Mouse (Mus musculus) spleen, postnatal 36 days (tissue): ENCODE data around the gene Slc25a21.

ENCODE experiments used
- DNase-seq, 2 experiments: peaks; one replicate each; pipeline ENCODE4 v3.0.0; 2022; ENCODE audit warnings: low spot score in 2 of 2, mixed read lengths in 1 of 2

Gene Slc25a21

DNA sequence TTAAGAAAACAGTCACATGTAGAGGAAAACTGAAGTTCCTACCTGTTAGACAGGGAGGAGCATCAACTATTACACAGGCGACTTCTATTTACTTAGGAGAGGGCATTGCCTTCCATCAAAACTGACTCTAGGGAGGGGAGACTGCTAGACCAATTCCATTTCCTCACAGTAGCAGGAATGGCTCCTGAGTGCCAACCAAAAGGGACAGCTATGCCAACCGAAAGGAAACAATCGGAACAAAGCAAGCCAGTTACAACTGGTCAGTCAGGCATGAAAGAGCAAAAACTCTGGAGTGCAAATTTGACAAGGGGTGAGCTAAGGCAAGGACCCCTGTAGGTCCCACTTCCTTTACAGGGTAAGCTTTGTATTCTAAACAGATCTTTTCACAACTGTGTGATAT, 319.5 kb downstream of the Slc25a21 start:
- DNase-seq = no peak

DNA sequence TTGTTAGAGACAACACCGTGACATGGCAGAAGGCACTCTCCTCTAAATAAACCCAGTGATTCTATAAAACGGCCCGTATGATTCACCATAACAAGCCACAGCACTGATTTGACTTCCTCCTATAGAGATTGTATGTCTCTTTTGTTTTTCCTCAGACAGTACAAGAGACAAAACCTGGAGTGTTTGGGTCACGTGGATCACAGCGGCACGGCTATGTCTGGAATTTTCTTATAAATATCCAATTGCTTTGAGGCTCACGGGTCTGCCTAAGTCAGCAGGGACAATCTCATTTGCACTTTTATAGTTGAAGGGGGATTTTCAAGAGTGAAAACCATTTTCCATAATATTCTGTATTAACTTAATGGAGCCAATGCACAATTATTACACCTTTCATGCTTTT, 320.7 kb downstream of the Slc25a21 start:
- no peak for DNase-seq

DNA sequence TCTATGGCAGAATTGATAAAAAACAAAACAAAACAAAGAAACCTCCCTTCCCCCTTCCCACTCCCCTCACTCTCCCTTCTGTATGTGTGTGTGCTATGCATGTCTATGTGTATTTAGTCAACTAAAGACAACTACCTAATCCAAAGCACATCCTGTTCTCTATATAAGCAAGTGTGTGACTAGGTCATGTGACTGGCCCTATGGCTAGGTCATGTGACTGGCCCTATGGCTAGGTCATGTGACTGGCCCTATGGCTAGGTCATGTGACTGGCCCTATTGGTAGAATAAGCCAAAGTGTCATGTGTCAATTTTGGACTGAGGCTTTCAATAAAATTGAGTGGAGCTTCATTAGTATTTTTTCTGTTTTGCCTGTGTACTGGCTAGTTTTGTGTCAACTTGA, 324.1 kb downstream of the Slc25a21 start:
- no peak for DNase-seq

DNA sequence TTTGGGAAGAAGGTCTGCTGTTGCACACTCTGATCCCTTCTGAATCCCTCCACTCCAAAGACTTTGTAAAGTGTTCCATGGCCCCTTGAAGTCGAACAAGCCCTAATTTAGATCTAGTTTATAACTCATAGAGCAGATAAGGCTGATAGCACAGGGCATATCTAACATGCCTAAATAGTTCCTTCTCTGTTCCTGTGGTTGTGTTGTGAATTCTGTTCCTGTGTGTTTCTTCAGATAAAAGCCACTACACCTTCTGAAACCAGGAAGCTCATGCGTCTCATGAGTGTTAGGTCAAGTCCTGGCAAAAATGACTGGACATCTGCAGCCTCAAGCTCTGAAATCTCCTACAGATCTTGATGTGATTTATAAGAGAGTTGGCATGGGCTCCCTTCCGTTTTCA, 326.7 kb downstream of the Slc25a21 start:
- DNase-seq = no peak

DNA sequence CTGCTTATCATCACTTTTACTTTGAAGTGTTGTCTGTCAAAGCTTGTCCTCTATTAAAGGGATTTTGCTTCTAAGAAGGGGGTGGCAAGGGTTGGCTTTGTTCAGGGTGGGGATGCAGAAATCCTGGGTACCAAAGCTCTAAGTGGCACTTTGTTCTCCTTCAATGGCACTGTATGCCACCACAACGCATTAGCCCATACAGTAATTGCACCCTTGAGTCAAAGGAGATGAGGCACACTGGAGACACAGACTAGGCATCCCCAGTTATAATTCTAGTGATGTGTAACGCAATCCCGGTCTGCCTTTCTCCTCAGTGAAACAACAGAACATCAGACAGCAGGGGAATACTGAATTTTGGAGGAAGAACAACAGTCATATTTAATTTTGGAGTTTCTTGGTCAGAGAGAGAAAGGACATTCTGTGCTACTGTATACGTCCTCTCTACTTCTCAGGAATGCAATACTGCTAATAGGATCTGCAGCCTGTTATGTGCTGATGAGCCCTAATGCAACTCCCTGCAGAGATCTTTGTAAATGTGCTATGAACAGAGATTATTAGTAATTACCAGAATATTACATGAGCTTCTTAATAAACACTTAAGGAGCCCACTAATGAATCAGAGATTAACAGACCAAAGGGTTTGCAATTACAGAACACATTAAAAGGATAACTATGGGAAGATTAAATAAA, 333.3 kb downstream of the Slc25a21 start:
- no peak for DNase-seq

DNA sequence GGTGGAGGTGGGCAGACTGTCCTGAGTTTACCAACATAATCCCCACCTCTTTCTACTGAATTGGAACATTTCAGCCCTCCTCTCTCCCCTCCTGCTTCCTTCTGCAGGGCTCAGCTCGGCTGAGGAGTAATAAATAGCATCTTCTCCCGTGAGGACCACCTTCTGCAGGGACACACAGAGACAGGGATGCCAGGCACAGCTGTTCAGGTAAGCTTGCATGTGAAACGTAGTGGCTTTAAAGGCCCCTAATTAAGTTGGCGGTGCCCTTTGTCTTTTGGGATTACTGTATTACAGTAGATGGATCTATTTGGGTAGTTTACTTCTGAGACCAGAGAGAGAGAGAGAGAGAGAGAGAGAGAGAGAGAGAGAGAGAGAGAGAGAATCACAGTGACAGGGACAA, 344.6 kb downstream of the Slc25a21 start:
- DNase-seq = no peak

DNA sequence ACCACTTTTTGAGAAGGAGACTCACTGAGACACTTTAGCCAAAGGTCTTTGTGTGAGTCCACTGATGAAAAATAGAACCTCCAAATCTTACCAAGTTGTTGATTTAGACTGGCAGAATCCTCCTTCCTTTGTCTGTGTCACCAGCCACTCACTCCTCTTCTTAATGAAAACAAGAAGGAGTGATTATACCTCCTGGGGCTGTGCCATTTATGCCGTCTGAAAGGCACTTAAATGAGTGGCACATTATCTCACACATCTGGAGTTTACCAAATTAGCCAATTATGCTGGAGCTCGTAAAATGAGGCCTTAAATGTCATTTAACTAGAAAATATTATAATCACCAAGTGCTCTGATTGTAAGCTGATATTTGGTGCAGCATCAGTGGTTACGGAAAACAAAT, 345.8 kb downstream of the Slc25a21 start:
- DNase-seq = no peak

DNA sequence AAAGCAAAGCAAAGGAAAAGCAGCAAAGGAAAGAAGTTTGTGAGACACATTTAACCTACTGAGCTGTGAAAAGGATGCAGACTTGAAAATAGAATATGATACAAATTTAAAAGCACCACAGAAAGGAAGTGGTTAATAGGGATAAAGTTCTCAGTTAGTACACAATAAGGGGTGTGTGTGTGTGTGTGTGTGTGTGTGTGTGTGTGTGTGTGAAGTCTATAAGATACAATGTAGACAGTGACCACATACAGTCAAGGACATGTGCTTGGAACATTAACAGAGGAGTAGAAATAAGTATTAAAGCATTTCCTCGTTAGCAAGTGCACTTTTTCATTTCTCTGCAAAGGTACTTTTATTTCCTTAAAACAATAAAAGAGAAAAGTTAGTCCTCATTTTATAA, 367.3 kb downstream of the Slc25a21 start:
- no peak for DNase-seq

DNA sequence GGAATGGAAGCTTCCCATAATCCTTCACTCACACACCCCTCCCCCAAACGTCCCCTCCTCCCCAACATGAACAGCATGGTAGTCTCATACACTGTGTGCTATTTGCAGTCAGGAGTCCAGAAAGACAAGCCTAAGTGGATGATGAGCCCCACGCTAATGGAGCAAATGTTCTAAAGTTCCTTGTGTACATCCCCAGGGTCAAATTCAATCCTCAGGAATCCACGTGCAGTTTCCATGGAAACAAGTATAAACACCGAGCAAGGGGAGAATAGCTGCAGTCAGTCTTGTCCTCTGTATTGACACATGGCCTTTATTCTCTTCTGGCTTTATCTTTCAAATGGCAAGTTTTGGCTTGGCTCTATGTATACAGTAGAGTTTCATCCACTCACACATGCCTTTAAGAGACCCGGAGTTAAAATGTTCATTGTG, 367.8 kb downstream of the Slc25a21 start:
- DNase-seq = no peak

DNA sequence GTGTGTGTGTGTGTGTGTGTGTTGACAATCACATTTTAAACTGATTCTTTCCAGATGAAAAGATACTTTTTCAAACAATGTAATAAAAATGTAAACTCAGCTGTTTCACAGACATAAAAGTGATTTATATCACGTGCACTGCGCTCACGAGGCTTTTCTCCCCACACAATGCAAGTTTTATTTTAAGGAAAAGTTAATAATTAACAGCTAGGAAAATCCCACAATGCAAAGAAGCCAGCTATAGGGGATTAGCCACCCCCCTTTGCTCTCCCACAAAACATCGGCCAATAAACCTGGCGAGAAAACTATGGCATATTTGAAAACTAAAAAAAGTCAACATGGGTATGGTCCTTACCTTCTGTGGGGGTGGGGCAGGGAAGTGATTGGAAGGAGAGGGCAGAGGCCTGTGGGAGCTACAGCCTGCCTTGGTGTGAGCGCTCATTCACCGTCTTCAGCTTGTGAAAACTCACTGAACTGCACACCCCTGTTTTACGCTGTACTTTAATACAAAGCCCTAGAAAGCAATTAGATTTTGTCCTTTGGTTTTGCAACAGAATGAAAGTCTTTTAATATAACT, 369.4 kb downstream of the Slc25a21 start:
- no peak for DNase-seq

DNA sequence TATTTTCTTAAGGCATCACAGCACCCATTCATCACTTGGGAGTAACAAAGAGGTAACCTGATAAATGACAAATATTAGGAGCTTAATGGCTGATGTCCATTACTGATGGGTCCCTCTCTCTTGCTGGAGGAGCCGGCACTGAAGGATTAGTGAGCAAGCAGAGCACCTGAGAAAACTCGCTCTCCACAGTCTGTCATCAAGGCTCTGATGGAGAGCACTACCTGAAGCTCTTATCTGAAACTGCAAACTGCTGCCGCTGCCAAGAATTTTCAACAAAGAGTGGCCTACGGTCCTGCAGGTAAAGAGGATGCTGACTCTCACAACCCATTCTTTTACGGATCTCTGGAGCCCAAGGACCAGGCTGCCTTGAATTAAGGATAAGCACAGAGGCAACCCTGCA, 372.6 kb downstream of the Slc25a21 start:
- DNase-seq = no peak

DNA sequence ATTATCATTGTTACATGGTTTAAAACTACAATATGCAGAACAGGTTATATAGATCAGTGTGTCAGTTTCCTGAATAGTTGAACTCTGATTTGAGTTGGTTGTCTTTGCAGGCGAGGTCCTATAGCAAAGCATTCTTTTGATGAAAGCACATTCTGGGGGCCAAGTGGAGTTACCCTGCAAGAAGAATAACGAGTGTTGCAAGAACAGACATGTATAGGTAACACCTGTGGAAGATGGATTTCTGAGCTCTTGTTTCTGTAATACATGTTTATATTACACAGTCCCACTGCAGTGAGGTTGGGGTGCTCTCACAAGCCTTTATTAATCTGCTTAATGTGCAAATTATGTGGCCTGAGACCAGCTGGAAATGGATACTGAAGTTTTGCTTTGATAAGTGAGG, 375.1 kb downstream of the Slc25a21 start:
- DNase-seq = no peak

DNA sequence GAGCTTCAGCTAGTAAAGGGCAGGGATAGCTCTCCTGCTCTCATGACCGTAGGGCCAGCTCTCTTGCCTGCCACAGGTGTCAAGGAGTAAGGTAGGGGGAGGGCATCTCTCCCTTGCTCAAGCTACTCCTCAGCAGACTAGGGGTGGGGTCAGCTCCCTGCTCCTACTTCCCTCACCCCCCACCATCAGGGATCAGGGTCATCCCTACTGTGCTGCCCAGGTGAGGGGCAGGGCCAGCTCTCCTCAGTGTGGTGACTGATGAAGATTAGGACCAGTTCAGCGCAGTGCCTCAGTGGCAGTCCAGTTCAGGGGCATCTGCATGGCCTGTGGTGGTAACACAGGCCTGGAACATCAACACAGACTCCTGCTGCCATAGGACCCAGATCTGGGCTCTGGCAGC, 376.7 kb downstream of the Slc25a21 start:
- DNase-seq = no peak

DNA sequence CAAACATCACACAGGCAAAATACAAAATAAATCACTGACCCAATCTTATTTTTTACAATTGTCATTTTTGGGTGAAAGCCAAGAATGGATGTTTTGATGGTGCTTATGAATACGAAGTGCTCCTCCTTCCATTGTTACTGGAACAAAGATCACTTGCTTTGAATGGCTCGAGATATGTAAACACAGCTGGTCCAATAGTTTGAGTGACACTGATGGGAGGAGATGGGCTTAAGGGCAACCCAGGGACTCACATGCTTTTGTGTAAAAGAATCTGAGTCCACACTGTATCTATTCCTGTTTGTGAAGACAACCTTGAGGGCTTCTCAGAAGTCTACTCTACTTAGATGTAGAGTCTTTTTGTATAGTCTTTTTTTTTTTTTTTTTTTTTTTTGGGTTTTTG, 389.8 kb downstream of the Slc25a21 start:
- DNase-seq = no peak

DNA sequence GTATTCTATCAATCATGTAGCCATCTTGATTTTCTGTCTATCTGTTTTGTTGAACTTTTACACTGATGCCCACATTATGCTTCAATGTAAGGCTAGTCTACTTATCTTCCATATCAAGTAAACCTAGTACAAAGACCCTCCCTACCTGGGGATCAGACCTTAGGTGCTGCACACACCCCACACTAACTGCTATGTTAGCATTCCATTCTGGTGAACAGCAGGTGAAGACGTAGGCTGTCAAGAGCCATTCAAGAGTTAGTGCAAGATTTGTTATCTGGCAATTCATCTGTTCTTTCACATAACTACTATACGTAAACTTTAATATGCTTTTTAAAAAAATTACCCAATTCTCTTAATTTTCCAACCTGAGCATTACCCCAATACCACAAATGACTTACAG, 390.2 kb downstream of the Slc25a21 start:
- DNase-seq = no peak

DNA sequence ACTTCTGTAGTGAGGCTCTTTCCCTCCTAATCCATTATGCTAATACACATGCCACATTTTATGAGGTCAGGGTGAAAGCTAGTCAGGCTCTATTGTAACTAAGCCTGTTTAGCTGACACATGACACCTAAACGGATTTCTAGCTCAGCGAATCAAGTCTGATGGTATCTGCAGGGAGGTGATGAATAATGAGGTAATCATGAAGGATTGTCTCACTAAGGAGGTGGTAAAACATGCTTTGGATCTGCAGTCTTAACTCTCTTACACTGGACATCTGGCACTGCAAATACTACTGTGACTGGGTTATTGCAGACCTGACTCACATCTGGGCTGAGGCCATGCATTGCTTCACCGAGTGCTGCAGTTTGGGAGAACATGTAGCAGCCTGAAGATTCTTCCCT, 392.8 kb downstream of the Slc25a21 start:
- no peak for DNase-seq

DNA sequence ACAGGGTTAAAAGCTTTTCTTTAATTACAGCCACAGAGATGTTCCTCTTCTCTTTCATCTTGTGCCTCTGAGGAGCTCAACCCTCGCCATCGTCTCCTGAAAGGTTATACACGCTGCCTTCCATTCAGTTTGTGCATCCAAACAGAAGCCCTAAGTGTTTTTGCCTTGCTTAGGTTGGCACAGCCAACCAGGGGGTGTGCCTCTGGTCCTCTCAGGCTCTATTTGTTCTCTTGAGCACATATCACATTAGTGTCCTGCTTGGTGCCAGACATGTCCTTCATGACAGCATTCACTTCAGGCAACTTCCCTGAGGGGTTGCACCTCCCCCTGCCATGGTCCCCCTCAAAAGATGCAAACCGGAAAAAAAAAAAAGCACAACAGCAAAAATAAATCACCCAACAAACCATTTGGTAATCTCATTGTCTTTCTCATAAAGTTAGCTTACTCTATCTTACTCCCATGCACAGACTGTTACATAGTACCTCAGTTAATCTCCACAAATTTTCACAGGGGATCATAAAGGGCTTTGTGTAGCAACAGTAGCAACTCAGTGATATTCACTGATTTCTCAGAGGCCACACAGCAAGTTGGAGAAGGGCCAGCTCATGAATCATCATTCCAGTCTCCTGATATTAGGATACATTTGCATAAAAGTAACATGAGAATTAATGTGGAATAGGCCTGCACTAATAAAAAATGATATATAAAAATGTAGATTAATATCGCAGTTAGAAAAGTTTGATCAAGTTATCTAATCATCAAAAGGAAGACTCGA, 398.4 kb downstream of the Slc25a21 start:
- DNase-seq = no peak

DNA sequence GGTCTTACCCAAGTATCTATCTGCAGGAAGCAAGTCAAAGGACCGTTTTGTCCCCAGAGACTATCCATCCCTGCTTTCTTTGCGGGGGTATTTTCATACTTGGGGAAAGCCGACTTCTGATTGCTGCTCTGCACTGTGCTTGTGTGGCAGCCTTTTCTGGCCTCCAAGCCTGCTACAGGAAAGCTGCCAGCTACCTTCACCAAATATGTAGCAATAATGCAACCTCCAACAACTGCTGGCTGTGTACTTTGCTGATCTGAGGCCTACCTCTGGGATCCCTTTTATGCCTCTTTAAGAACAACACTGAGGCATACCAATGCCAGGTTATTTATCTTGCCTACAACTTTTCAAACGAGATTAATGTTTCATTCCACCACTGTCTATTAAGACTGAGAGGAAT, 408.0 kb downstream of the Slc25a21 start:
- DNase-seq = no peak

DNA sequence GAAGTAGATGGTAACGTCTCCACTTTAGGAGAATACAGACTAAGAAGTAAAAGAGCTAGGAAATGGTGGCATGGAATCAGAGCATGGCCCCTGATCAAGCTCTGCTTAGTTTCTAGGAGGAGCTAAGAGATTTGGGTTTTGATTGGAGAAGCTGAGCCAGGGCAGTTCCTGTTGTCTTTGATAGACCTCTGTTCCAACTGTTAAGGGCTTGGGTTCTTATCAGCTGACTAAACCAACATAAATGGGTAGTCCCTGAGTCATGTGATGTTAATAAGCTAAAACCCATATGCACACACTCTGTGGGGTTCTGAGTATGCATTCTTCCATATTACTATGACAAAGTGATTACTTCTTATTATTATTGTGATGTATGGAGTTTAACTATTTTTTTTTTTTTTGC, 412.0 kb downstream of the Slc25a21 start:
- DNase-seq = no peak

DNA sequence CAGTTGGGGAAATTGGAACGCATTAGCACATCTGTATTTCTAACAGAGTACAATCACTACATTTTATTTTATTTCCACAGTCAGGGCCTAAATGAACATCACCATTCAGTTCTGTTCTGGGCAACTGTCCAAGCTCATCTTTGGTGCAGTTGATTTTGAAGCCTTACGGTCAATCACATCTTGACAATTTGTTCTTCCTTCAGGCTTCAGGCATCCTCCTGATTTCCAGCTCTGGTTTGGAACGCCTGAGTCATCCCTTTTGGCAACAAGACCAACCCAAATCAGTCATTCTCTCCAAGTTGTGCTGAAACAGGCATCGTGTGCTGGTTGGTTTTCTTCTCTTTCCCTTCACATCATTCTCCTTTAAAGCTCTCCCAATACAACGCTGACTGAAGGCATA, 416.1 kb downstream of the Slc25a21 start:
- DNase-seq = no peak

DNA sequence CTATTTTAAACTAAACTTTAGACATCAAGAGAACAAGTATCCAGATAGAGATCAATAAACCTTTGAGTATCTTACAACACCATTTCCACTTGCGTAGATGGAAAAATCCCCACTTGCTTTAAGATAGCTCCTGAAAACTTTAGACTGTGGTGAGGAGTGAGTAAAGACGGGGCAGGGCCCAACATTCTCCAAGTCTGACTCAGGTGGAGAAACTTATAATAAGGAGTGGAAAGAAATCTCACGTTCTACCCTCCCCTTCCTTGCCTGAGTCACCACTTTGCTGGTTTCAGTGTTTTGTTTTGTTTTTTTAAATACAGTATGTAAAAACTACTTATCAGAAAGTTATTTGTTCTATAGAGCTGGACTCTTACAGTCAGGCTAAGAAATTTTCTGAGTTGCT, 417.7 kb downstream of the Slc25a21 start:
- DNase-seq = no peak

DNA sequence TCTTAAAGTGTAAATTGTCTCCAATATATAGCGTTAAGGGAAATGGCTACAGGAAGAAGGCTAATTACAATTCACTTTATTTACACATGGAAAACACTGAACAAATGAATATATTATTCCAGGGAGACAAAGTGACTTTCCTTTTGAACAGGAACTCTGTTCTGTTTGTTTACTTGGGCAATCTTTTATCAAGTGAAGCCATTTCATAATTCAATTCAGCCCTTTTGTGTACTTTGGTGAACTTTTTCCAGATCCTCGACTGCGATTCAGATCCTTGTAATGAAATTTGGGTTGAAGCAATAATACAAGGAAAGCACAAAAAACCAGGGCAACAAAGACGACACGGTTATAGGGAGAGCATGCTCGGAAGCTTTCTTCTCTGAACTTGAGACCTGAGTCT, 423.3 kb downstream of the Slc25a21 start:
- no peak for DNase-seq

DNA sequence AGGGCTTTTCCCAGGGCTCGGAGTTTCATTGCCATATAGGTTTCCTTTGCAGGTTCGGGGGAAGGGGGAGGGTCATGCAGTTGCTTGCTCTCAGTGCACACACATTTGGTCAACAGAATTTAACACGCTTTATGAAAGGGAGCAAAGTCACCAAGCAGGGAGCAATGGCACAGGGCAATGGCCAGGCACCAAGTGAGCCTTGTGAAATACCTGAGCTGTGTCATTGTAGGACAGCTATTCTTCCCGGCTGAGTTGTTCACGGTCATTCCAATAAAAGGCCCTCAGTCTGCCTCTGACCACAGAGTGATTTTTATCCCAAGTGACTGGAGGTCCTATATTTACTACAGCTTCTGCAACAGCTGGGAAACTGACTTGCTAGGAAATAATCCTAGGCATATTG, 427.9 kb downstream of the Slc25a21 start:
- no peak for DNase-seq
